Mouse (Mus musculus): ENCODE results near the gene Nme4. TPM values are rescaled to one million over a fixed set of nuclear protein-coding genes. Genes with fewer than 3 reads are reported as not detected.

Gene Nme4
- polyA plus RNA-seq, 1 experiment from 2014 or later = 163 TPM

DNA sequence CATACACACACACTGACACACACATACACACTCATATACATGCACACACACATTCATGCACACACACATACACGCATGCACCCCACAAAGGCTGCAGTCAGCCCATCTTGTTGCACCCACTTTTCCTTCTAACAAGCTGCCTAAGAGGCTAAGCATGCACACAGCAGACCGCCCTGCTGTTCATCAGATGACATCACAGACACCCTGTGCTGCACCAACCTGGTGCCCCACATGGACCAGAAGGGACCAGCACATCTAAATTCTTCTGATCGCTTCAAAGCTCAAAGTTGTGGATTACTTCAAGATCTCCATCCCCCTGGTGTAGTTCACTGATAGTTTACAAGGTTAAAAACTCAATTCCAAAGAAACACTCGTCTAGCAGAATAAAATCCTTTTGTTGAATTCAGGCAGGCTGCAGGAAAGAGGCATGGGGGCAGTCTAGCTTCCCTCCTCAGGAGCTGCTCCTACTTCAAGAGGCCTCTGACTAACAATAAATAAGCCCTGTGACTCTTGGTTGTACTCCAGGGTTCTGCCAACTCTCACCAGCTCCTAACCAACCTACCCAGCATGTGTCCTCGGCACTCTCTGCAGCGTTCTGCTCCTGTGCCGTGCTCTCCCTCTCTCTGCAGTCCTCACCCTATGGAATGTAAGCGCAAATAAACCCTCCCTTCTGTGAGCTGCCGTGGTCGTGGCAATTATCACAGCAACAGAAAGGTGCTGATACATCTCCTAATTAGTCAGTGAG lies 49.0 kb downstream of the Nme4 start:
- DNase-seq (ENCODE audit: low spot score) = no peak
- H3K4me1 ChIP-seq = no peaks in the 10 kb centered on the region
- H3K4me3 ChIP-seq = no peak overlapping the region
- H3K9me3 ChIP-seq (replicated peaks) = no peaks in the 10 kb centered on the region
- H3K36me3 ChIP-seq = peaks cover 15% of the 10 kb centered on the region
- 67% methylated on average over 10 of the region's 10 CpGs for WGBS
- H3K27ac ChIP-seq = no peak overlapping the region
- H3K27me3 ChIP-seq (ENCODE audit: low read depth, poor library complexity, severe bottlenecking) = no peaks in the 10 kb centered on the region

DNA sequence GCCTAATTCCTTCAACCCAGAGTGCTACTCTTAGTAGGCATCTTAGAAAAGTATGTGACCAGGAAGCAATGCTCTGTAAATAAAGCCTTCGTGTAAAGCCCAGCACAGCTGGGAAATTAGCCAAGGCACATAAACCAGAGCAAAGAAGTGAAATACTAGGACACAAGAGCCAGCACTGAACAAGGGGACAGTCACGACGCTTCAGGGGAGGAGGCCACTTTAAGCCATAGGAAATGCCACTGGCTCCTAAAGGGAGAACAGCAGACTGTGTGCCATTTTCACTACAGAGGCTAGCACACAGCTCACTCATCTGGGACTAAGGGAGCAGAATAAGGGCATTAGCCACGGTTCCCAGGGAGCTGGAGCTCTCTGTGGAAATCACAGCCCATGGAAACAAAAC lies 50.1 kb downstream of the Nme4 start:
- H3K4me3 ChIP-seq = no peak overlapping the region
- no peak overlapping the region for H3K27ac ChIP-seq
- DNase-seq (ENCODE audit: low spot score) = no peak
- no peaks in the 10 kb centered on the region for H3K9me3 ChIP-seq (replicated peaks)
- H3K4me1 ChIP-seq = no peaks in the 10 kb centered on the region
- 91% methylated on average over 4 of the region's 4 CpGs for WGBS
- peaks cover 9% of the 10 kb centered on the region for H3K36me3 ChIP-seq
- H3K27me3 ChIP-seq (ENCODE audit: low read depth, poor library complexity, severe bottlenecking) = no peaks in the 10 kb centered on the region

DNA sequence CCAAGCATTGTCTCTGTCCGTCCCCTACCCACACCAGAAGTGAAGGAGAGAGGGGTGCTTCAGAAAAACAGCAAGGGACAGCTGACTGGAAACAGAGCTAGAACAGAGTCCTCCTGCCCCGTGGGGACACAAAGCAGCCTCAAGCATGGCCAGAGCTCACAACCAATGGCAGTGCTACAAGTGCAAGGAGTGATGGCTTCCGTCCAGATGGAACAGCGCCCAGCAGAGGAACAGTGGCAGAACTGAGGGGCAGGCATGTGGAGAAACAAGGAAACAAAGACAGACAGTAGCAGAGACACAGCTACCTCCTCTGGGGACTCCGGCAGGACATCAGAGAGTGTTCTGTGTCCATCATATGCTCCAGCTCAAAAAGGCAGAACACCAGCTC lies 52.2 kb downstream of the Nme4 start:
- no peak overlapping the region for H3K4me3 ChIP-seq
- no peaks in the 10 kb centered on the region for H3K4me1 ChIP-seq
- H3K36me3 ChIP-seq = no peaks in the 10 kb centered on the region; the same call in 1 of the 2 replicates
- H3K9me3 ChIP-seq (replicated peaks) = no peaks in the 10 kb centered on the region
- no peak overlapping the region for H3K27ac ChIP-seq
- whole genome bisulfite sequencing = 83% methylated on average over 5 of the region's 5 CpGs
- DNase-seq (ENCODE audit: low spot score) = no peak
- H3K27me3 ChIP-seq (ENCODE audit: low read depth, poor library complexity, severe bottlenecking) = no peaks in the 10 kb centered on the region

DNA sequence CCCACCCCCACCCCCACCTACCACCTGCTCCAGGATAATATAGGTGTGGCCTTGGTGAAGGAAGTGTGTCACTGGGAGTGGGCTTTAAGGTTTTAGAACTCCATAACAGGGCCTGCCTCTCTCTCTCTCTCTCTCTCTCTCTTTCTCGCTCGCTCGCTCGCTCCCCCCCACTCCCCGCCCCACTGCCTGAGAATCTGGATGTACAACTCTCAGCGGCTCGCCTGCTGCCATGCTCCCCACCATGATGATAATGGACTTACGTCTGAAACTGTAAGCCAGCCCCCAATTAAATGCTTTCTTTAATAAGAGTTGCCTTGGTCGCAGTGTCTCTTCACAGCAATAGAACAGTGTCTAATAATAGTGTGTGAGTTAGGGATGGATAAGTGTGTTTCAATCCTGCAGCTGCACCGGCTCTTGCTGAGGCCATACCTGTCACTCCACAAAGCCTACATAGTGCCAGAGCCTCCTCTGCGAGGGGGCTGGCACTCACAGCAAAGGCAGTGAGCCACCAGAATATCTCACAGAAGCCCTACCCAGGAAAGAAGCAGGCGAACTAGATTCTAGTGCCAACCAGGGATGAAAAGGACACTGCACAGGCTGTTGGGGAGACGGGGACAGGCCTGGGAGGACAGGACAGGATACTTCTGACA lies 52.7 kb downstream of the Nme4 start:
- Histone ChIP-seq H3K27ac (no peak overlapping the region), H3K4me1 (no peaks in the 10 kb centered on the region), H3K9me3 (replicated peaks) (no peaks in the 10 kb centered on the region), H3K27me3 (ENCODE audit: low read depth, poor library complexity, severe bottlenecking) (no peaks in the 10 kb centered on the region), H3K4me3 (no peak overlapping the region), H3K36me3 (no peaks in the 10 kb centered on the region; the same call in 1 of the 2 replicates)
- DNase-seq (ENCODE audit: low spot score) = no peak
- 86% methylated on average over 13 of the region's 13 CpGs for WGBS

Other genes starting within 250 kb of the Nme4 start
- 45.5 and 46.2 TPM in 2 replicates for gene Wdr90, start 234.1 kb downstream of the Nme4 start, polyA plus RNA-seq (2016; fragmentation: Nextera tagmentation; extraction: Ambion mirVana)
- 13.6 and 22.0 TPM in 2 replicates for gene Mcrip2, start 226.8 kb downstream of the Nme4 start, polyA plus RNA-seq (2016; fragmentation: Nextera tagmentation; extraction: Ambion mirVana)
- gene Mettl26, start 220.5 kb downstream of the Nme4 start, polyA plus RNA-seq (2016; fragmentation: Nextera tagmentation; extraction: Ambion mirVana) = 69.3 and 69.6 TPM in 2 replicates
- gene Wfikkn1, start 214.7 kb downstream of the Nme4 start, polyA plus RNA-seq (2016; fragmentation: Nextera tagmentation; extraction: Ambion mirVana) = 2.6 and 5.6 TPM in 2 replicates
- 37.5 and 37.9 TPM in 2 replicates for gene Rab40c, start 175.9 kb downstream of the Nme4 start, polyA plus RNA-seq (2016; fragmentation: Nextera tagmentation; extraction: Ambion mirVana)
- 65.2 and 72.1 TPM in 2 replicates for gene Pigq, start 150.7 kb downstream of the Nme4 start, polyA plus RNA-seq (2016; fragmentation: Nextera tagmentation; extraction: Ambion mirVana)
- gene Nhlrc4, start 150.6 kb downstream of the Nme4 start, polyA plus RNA-seq (2016; fragmentation: Nextera tagmentation; extraction: Ambion mirVana) = 0.10 and 0.18 TPM in 2 replicates
- 0.08 and 0.20 TPM in 2 replicates for gene A930017K11Rik, start 143.0 kb downstream of the Nme4 start, polyA plus RNA-seq (2016; fragmentation: Nextera tagmentation; extraction: Ambion mirVana)
- 38.7 and 38.9 TPM in 2 replicates for gene Capn15, start 109.8 kb downstream of the Nme4 start, polyA plus RNA-seq (2016; fragmentation: Nextera tagmentation; extraction: Ambion mirVana)
- 20.9 and 22.1 TPM in 2 replicates for gene Rab11fip3, start 26.0 kb downstream of the Nme4 start, polyA plus RNA-seq (2016; fragmentation: Nextera tagmentation; extraction: Ambion mirVana)
- 23.0 and 26.3 TPM in 2 replicates for gene Decr2, start 5.3 kb downstream of the Nme4 start, polyA plus RNA-seq (2016; fragmentation: Nextera tagmentation; extraction: Ambion mirVana)
- gene Tmem8, start 17.7 kb upstream of the Nme4 start, polyA plus RNA-seq (2016; fragmentation: Nextera tagmentation; extraction: Ambion mirVana) = 0.53 and 0.56 TPM in 2 replicates
- 302 and 336 TPM in 2 replicates for gene Mrpl28, start 27.9 kb upstream of the Nme4 start, polyA plus RNA-seq (2016; fragmentation: Nextera tagmentation; extraction: Ambion mirVana)
- gene Axin1, start 43.1 kb upstream of the Nme4 start, polyA plus RNA-seq (2016; fragmentation: Nextera tagmentation; extraction: Ambion mirVana) = 11.5 and 14.2 TPM in 2 replicates
- gene Pdia2, start 103.5 kb upstream of the Nme4 start, polyA plus RNA-seq (2016; fragmentation: Nextera tagmentation; extraction: Ambion mirVana) = 0.53 and 0.58 TPM in 2 replicates
- 1.3 and 1.5 TPM in 2 replicates for gene Rgs11, start 107.3 kb upstream of the Nme4 start, polyA plus RNA-seq (2016; fragmentation: Nextera tagmentation; extraction: Ambion mirVana)
- gene Arhgdig, start 112.2 kb upstream of the Nme4 start, polyA plus RNA-seq (2016; fragmentation: Nextera tagmentation; extraction: Ambion mirVana) = 2.0 and 4.2 TPM in 2 replicates
- 21.5 and 28.0 TPM in 2 replicates for gene Fam234a, start 148.6 kb upstream of the Nme4 start, polyA plus RNA-seq (2016; fragmentation: Nextera tagmentation; extraction: Ambion mirVana)
- gene Luc7l, start 157.3 kb upstream of the Nme4 start, polyA plus RNA-seq (2016; fragmentation: Nextera tagmentation; extraction: Ambion mirVana) = 136 and 137 TPM in 2 replicates